Mouse (Mus musculus) lung, postnatal 0 days (tissue): ENCODE results near the gene 4930432K21Rik.

Source experiments
- CTCF ChIP-seq: IDR thresholded peaks from 2 replicates; pipeline ENCODE4 v1.5.1; 2016; ENCODE audit warnings: antibody characterized with exemption, mild to moderate bottlenecking
- EP300 ChIP-seq: IDR thresholded peaks from 2 replicates; pipeline ENCODE4 v1.6.1; 2016; ENCODE audit warnings: antibody characterized with exemption, mild to moderate bottlenecking, control low read depth

- no peak for TF ChIP-seq CTCF
- TF ChIP-seq EP300: no peak
These were observed 9.8 kb downstream of the 4930432K21Rik start for GRCm38 (mm10) chr8:84157620-84158019.
